Comparison of ENCODE assay signal across 21 mouse cellular contexts in genomic region chr3:27590823-27591222, GRCm38 (mm10).
A peak's percentile ranks its signal among the peaks of the same experiment; 100 is the strongest.
DNase-seq lines count a peak whose midpoint lies in the region; ATAC-seq lines count a peak whose summit lies in the region.
"Had no signal": no experiment of that assay in that cellular context is flagged by ENCODE, and none has a peak within 500 bp of the region (broad histone marks: within the 10 kb centered on the region; RNA-seq: fewer than 3 reads in every experiment).

No protein-coding gene starts in this region.

- H3K27ac ChIP-seq in heart, embryonic 14.5 days (replicated peaks in 1 of 2; ENCODE audit: control insufficient read depth in 1 of 2, insufficient read depth in 1 of 2, low read depth in 2 of 2, low read length in 2 of 2) = peak overlapping the region; percentile 20 to 32; a peak in 2 of 4 replicates
- H3K27ac ChIP-seq in kidney, embryonic 16.5 days (ENCODE audit: low read length) = peak overlapping the region; percentile 8; the same call in 1 of the 2 replicates
- H3K27ac ChIP-seq: forebrain, embryonic 10.5 days; gastrocnemius, adult 2 months; hindbrain, embryonic 13.5 days; limb, embryonic 15.5 days; liver, embryonic 15.5 days; midbrain, embryonic 13.5 days had no signal

- H3K27me3 ChIP-seq in heart, embryonic 14.5 days (ENCODE audit: control insufficient read depth, insufficient read depth, low read length) = no peaks in the 10 kb centered on the region
- H3K27me3 ChIP-seq in kidney, embryonic 16.5 days (ENCODE audit: insufficient read depth, low read length) = no peaks in the 10 kb centered on the region
- H3K27me3 ChIP-seq: hindbrain, embryonic 13.5 days; limb, embryonic 15.5 days; liver, embryonic 15.5 days; megakaryocyte, embryonic 14.5 days; midbrain, embryonic 13.5 days had no signal

- H3K36me3 ChIP-seq in heart, embryonic 14.5 days (ENCODE audit: control insufficient read depth, insufficient read depth, low read length) = peaks cover 15% of the 10 kb centered on the region; the same call in 1 of the 2 replicates
- no peaks in the 10 kb centered on the region; the same call in 1 of the 2 replicates for H3K36me3 ChIP-seq in kidney, embryonic 16.5 days (ENCODE audit: insufficient read depth, low read length)
- H3K36me3 ChIP-seq: hindbrain, embryonic 13.5 days; limb, embryonic 15.5 days; midbrain, embryonic 13.5 days had no signal

- intact Hi-C loops in heart, postnatal 14 days (cut with DNase I) = no loop called here

- H3K4me3 ChIP-seq in heart, embryonic 14.5 days (ENCODE audit: control insufficient read depth in 1 of 2, insufficient read depth in 1 of 2, low read depth in 1 of 2, low read length in 2 of 2) = no peak overlapping the region
- no peak overlapping the region for H3K4me3 ChIP-seq in kidney, embryonic 16.5 days (ENCODE audit: low read length)
- H3K4me3 ChIP-seq: forebrain, embryonic 10.5 days; gastrocnemius, adult 2 months; hindbrain, embryonic 13.5 days; limb, embryonic 15.5 days; liver, embryonic 15.5 days; megakaryocyte, embryonic 14.5 days; midbrain, embryonic 13.5 days had no signal

- no peak for ATAC-seq in heart, embryonic 14.5 days (ENCODE audit: insufficient number of reproducible peaks, insufficient read depth, low FRiP score, low read depth)
- no peak; the same call in 1 of the 2 replicates for ATAC-seq in kidney, embryonic 16.5 days (ENCODE audit: low FRiP score, low TSS enrichment)
- ATAC-seq: midbrain, embryonic 13.5 days had no signal

- H3K9me3 ChIP-seq in heart, embryonic 14.5 days (ENCODE audit: control insufficient read depth, low read length) = no peaks in the 10 kb centered on the region
- no peaks in the 10 kb centered on the region for H3K9me3 ChIP-seq in kidney, embryonic 16.5 days (ENCODE audit: low read length)
- H3K9me3 ChIP-seq: forebrain, embryonic 10.5 days; hindbrain, embryonic 13.5 days; limb, embryonic 15.5 days; liver, embryonic 15.5 days; midbrain, embryonic 13.5 days had no signal

- 42% methylated on average over 11 of the region's 11 CpGs for WGBS in heart, embryonic 14.5 days
- 70% methylated on average over 11 of the region's 11 CpGs for WGBS in kidney, embryonic 16.5 days

- H3K9ac ChIP-seq in heart, embryonic 14.5 days (ENCODE audit: low read length) = no peak overlapping the region
- no peak overlapping the region for H3K9ac ChIP-seq in kidney, embryonic 16.5 days (replicated peaks; ENCODE audit: low read length)
- H3K9ac ChIP-seq: hindbrain, embryonic 13.5 days; limb, embryonic 15.5 days; liver, embryonic 15.5 days; midbrain, embryonic 13.5 days had no signal

- no peak overlapping the region for H3K4me2 ChIP-seq in heart, embryonic 14.5 days (ENCODE audit: low read length)
- H3K4me2 ChIP-seq in kidney, embryonic 16.5 days (replicated peaks; ENCODE audit: low read depth, low read length) = no peak overlapping the region
- H3K4me2 ChIP-seq: heart, embryonic 11.5 days; hindbrain, embryonic 13.5 days; limb, embryonic 15.5 days; liver, embryonic 15.5 days; midbrain, embryonic 13.5 days had no signal

- peaks cover 12 to 23% of the 10 kb centered on the region in 2 experiments for H3K4me1 ChIP-seq in heart, embryonic 14.5 days (ENCODE audit: control insufficient read depth in 2 of 2, insufficient read depth in 2 of 2, low read length in 2 of 2)
- peaks cover 20% of the 10 kb centered on the region for H3K4me1 ChIP-seq in kidney, embryonic 16.5 days (ENCODE audit: insufficient read depth, low read length)
- H3K4me1 ChIP-seq: megakaryocyte, embryonic 14.5 days; midbrain, embryonic 13.5 days had no signal

- DNase-seq in heart, postnatal 14 days = no peak
- no peak for DNase-seq in kidney, postnatal 36 days
- DNase-seq in 3T3-L1 (ENCODE audit: low read depth, low spot score) (peak; percentile 49), NIH3T3 (ENCODE audit: low read depth) (peak; percentile 27), adipocyte (ENCODE audit: low spot score) (no peak)
- no peak for DNase-seq in thymus, postnatal 4 days
- DNase-seq: adrenal gland, postnatal 25 days; cerebellum, adult 9-11 months; gastrocnemius, adult 2 months; kidney, adult 2 months; layer of hippocampus, adult 9-11 months; lung, postnatal 14 days had no signal

Comparison
In these comparisons a context has a peak if more than half of its experiments do, and no peak if none do; other contexts are left out.
1. DNase-seq: peak in 3T3-L1 (single experiment) and NIH3T3 (single experiment); none in heart, postnatal 14 days (0 of 2), kidney, postnatal 36 days (0 of 2), thymus, postnatal 4 days (single experiment) and adipocyte (single experiment).